Mouse (Mus musculus) retina, embryonic 14.5 days (tissue): ENCODE results near the gene Aip.
A peak's percentile ranks its signal among the peaks of the same experiment; 100 is the strongest.
"Not testable (repeated sequence)": the region's sequence is repeated elsewhere in the genome, so short reads cannot be mapped to it uniquely, and the experiment has no call there.

Experiments
- DNase-seq: peaks from one replicate; pipeline ENCODE4 v3.0.0-alpha.2; 2015; ENCODE audit warnings: low spot score

Gene Aip

GRCm38 (mm10) chr19:4135963-4136345 lies 10.3 kb upstream of the Aip start:
- DNase-seq, result not testable (repeated sequence)

- not testable (repeated sequence) for DNase-seq
These were observed 9.7 kb upstream of the Aip start for GRCm38 (mm10) chr19:4135229-4135962.

DNA sequence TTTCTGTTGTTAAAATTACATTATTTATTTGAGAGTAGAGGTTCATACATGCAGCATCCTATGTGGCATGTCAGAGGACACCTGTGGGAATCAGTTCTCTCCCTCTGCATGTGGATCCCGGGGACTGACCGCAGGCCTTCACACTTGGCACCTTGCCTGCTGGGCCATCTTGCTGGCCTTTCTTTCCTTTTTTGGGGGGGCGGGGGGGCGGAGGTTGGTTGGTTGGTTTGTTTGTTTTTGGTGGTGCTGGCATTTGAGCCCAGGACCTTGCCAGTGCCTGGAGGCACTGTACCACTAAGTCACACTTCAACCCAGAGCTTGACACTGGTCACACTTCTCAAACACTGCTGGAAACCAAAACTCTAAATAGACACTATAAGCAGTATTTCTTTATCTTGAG lies 8.7 kb upstream of the Aip start:
- no peak for DNase-seq

- no peak for DNase-seq
These were observed 6.1 kb upstream of the Aip start for GRCm38 (mm10) chr19:4131768-4132167.

GRCm38 (mm10) chr19:4131075-4131474 lies 5.4 kb upstream of the Aip start:
- no peak for DNase-seq

GRCm38 (mm10) chr19:4130106-4130505 lies 4.4 kb upstream of the Aip start:
- DNase-seq, result no peak

DNA sequence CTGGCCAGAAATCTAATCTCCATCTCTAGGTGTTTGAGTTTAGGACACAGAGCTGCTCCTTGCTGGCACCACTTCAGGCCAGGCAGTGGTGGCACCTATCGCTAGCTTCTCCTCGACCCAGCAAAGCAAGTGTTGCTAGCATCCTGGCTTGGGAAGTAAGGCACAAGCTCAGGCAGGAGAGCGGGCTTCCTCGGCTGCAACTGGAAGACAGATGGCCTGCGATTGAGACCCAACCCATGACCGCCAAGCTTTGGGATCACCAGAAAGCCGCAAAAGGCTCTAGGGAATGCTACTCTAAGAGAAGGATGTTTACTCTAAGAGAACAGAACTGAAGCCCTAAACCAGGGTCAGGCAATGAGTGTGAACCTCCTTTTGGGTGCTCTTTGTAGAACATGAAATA lies 3.8 kb upstream of the Aip start:
- no peak for DNase-seq

DNA sequence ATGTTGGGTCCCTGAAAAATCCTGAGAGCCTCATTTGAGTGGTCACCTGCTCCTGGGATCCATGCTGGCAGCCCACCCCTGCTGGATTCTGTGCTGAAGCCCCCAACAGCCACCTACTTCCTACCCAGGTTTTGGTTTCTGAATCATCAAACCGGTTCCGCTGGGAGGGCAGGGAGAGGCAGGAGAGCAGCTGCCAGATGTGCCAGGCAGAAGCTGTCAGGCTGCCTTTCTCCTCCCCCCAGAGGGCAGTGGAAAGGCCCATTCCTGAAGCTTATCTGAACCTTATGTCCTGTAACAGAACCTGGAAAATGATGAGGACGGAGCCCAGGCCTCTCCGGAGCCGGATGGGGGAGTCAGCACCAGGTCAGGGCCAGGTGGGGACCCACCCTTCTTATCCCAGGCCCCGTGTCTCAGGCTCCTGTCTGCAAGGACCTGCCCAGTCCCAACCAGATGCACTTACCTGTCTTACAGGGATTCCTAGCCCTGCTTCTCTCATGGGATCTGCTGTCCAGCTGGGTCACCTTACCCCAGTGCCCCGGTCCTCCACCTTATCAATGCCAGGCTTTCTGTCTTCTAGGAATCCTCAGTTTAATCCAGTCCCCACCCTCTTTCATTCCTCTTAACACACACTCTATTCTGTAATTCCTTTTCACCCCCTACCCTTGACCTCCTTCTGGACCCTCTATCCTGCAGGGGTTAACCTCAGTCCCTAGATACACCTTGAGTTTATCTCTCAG lies 1.3 kb upstream of the Aip start:
- DNase-seq, result no peak

- DNase-seq, result not testable (repeated sequence)
These were observed 390 bp downstream of the Aip start for GRCm38 (mm10) chr19:4125268-4125667.

DNA sequence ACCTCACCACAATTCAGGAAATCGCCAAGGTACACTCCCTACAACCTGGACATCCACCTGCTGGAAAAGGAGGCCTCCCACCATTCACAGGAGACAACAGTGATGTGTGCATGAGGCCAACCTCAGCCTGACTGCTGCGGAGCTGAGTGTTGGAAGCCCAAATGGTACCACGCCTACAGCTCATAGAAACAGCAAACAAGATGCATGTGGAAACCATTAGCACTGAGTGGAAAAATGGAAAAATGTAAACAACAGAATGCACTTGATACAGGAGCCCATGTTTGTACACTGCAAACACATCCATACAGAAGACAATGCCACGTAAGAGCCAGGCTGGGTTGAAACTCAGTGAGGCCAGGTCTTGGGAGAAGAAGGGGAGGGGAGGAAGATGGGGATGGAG lies 1.2 kb downstream of the Aip start:
- DNase-seq, result no peak

- DNase-seq, result no peak
These were observed 3.0 kb downstream of the Aip start for GRCm38 (mm10) chr19:4122411-4123370.

DNA sequence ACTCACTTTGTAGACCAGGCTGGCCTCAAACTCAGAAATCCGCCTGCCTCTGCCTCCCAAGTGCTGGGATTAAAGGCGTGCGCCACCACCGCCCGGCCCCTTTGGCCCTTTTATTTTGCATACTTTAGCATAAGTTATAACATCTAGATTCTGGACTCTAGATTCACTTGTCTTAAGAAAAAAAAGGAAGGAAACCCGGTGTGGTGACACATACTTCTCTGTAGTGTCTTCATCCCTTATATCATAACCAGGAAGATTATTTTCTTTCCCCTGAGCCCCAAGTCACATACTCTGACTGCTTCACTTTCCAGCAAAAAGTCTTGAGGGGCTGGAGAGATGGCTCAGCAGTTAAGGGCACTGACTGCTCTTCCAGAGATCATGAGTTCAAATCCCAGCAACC lies 3.8 kb downstream of the Aip start:
- not testable (repeated sequence) for DNase-seq

DNA sequence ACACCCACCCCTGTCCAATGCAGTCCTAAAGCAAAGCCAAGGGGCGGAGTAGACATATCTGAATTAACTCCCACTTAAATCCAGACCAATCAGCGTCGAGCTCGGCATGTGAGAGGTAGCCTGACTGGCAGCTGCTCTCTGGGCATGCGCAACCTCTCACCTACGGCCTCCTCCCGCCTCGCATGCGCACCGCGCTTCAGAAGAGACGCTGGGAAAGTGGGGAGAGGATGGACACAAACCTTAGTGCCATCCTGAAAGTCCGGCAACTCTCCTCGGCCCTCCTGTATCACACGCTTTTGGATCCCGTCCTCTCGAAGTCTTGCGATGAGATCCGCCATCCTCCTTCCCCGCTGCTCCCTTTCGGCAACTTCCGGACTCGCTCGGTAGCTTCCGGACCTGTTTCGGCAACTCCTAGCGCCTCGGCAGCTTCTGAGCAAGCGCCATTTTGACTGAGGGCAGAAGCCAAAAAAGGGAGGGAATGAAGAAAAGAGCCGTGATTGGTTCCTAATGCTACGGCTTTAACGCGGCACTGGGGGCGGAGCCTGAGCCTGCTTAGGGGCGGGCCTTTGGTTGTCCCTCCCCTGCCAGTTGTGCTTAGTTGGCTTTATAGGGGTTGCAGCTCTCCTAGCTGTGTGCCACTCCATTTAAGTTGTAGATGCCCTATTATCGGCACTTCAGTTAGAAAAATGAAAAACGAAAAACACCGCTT lies 4.4 kb downstream of the Aip start:
- DNase-seq, result peak; percentile 99

DNA sequence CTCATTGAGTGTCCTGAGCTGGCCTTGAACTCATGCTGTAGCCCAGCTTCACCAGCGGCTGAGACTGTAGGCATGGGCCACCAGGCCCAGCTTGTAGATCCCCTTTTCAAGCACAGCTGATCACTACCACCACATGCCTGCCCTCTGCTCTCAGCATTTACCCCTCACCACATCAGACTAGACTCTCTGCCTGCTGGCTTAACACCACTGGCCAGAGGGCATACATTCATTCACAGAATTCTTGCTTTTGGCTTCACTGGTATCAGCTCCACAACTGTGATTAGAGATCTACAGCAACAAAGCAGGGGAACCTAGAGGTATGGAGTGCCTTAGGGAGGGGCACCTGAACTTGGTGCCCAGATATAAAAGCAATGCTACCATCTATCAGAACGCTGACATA lies 5.2 kb downstream of the Aip start:
- DNase-seq, result no peak

DNA sequence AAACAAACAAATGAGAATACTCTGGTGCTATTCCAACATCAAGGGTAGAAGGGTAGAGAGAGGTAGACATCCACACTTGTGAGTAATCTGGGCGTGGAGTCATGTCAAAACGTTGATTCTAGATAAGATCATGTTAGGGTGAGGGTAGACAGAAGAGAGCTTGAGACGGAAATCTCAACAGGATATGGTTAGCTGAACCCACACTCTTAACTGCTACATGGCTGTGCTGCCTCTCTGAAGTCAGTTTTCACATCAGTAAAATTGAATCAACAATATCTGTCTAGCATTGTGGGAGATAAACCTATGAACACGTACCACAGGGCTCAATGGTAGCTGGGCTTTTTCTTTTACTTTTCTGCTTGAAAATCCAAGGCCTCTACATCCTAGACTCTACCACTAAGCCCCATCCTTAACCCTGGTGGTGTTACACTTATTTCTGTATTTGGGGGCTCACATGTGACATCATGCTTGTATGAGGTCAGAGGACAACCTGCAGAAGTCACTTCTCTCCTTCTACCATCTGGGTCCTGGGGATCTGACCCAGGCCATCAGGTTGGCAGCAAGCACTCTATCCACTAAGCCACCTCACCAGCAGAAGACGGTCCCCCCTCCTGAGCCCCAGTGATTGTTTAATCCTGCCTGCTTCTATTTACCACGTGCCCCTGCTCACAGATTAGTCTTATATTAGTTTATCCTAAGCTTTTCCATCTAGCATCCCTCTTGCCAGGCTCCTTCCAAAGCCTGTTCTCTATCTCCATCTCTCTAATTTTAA lies 5.8 kb downstream of the Aip start:
- no peak for DNase-seq

GRCm38 (mm10) chr19:4118350-4118749 lies 7.3 kb downstream of the Aip start:
- DNase-seq, result no peak

DNA sequence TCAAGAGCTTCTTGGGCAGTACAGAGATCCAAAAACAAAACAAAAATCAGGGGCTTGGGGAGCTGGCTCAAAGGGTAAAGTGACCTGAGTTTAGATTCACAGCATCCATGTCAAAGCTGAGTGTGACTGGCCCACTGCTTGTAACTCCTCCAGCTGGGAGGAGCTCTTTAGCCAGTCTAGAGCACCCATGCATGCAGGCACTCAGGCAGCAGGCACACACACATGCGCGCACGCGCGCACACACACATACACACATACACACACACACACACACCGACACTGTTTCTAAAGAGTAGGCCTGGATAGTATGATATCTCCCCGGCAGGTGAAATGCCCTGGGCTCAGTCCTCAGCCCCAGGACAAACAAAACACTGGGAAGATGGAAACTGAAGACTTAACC lies 8.7 kb downstream of the Aip start:
- DNase-seq, result no peak

- no peak for DNase-seq
These were observed 9.8 kb downstream of the Aip start for GRCm38 (mm10) chr19:4115816-4116215.

DNA sequence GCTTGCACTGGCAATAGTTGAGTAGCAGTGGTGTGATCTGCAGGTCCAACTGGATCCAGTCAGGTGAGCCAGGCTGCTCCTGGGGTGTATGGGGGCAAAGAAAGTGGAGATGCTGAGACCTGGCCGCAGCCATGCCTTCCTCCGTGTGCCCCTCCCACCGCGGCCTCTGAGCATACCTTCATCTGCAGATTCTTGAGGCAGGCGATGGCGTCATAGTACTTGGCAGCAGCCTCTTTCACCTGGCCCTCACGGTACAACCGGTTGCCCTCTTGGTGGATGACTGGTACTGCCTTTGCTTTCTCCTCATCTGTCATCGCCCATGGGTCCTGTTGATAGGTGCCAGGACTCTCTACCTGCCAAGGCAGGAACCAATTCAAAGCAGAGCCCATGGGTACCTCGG lies 10.5 kb downstream of the Aip start:
- no peak for DNase-seq

GRCm38 (mm10) chr19:4114551-4114950 lies 11.1 kb downstream of the Aip start:
- DNase-seq, result no peak

- no peak for DNase-seq
These were observed 11.8 kb downstream of the Aip start for GRCm38 (mm10) chr19:4113806-4114230.
